Mouse (Mus musculus) G1E-ER4 (cell line): ENCODE data around the gene Tmem150a. TPM values are rescaled to one million over a fixed set of nuclear protein-coding genes. Genes with fewer than 3 reads are reported as not detected.

Source experiments
- GATA1 ChIP-seq: IDR thresholded peaks from one replicate; pipeline ENCODE4 v1.8.0; 2012; ENCODE audit warnings: low read length, inconsistent platforms
- polyA plus RNA-seq: library from polyadenylated mRNA; stranded (reverse); fragments of >175 nt; gene quantifications from 2 replicates; pipeline ENCODE4 v1.2.3, GENCODE M21; 2012

The Tmem150a gene
- polyA plus RNA-seq, result 2.2 and 3.6 TPM in 2 replicates

- no peak for TF ChIP-seq GATA1
These were observed at the start of gene Tmem150a for GRCm38 (mm10) chr6:72355066-72355911. TSS of gene Tmem150a (plus strand) at chr6:72355447.

GRCm38 (mm10) chr6:72312198-72312597, 43.0 kb upstream of the Tmem150a start:
- TF ChIP-seq GATA1, result no peak

DNA sequence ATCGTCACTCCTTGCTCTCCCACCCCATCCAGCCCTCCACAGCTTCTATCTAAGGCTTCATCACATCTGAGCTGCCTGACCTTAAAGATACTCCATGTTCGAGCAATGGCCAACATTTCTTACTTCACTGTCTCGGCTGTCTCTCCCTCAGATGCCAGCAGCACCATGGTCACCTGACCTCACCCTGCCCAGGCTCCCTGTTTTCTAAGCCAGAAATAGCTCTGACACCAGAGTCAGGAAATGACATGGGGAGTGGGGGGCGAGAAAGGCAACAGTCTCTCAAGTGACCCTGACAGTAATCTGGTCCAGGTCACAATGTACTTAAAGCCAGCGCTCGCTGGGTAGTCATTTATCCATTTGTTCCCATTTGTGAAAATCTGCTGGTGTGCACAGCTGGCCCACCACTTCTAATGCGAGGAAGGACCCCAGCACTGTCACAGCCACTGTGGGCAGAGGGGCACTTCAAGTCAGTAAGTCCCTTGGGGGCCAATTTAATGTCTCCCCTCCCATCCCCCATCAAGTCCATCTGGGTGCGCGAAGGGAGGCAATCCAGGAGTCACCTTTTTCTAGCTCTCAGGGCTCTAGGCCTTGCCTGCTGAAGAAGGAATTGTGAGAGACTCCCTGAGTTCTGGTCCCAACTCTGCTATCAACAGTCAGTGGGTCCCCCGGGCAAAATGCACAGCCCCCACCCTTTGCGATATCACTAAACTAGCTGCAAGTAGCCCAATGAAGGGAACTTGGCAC, 42.0 kb upstream of the Tmem150a start:
- no peak for TF ChIP-seq GATA1

GRCm38 (mm10) chr6:72315384-72315783, 39.9 kb upstream of the Tmem150a start:
- TF ChIP-seq GATA1, result no peak

DNA sequence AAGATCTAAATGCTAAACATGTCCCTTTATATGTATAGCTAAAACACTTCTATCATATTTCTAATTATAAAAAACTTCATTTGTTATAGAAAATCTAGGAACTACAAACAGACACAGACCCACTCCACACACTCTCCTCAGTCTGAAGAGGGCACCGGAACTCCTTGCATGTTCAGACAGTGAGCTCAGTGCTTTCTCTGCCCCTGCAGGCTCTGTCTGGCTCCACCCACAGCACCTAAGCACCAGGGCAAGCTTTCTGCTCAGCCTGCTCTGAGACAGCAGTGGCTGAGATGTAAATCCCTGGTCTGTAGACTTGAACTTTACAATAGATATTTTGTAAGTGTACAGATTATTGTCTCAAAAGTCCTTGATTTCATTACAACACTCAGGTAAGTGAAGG, 39.2 kb upstream of the Tmem150a start:
- TF ChIP-seq GATA1, result no peak

GRCm38 (mm10) chr6:72318440-72318839, 36.8 kb upstream of the Tmem150a start:
- no peak for TF ChIP-seq GATA1

- TF ChIP-seq GATA1, result no peak
These were observed 36.2 kb upstream of the Tmem150a start for GRCm38 (mm10) chr6:72319019-72319418.

- no peak for TF ChIP-seq GATA1
These were observed 32.3 kb upstream of the Tmem150a start for GRCm38 (mm10) chr6:72322936-72323335.

- no peak for TF ChIP-seq GATA1
These were observed 31.3 kb upstream of the Tmem150a start for GRCm38 (mm10) chr6:72323786-72324508.

DNA sequence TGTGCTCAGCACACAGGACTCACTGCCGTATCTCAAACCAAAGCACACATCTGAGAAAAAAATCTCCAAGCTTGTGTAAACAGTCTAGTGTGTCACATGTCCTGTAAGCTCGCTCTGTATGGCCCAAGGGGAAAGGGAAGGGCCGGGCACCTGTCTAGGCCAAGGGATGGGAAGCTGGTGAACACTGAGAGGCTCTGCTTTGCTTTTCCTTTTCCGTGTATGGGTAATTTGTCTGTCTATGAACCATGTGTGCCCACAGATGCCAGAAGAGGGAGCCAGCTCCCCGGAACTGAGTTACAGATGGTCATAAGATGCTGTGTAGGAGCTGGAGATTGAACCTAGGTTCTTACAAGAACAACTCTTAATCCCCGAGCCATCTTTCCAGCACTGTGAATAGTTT, 29.0 kb upstream of the Tmem150a start:
- TF ChIP-seq GATA1, result no peak

DNA sequence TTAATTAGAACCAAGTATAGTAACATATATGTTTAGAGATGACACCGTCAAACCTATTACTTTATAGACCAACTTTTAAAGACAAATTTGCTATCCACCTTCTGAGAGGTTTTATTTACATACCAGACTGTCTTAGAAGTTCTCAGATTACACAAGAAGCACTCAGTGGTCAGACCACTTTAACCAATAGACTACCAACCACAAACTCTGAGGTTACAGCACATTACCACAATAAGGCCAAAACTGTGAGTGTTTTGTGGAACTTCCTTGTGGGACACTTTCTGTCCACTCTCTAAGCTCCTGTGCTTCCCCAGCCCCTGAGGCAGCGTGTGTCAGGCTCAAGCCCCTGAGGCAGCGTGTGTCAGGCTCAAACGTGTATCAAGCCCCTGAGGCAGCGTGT, 26.2 kb upstream of the Tmem150a start:
- TF ChIP-seq GATA1, result no peak

DNA sequence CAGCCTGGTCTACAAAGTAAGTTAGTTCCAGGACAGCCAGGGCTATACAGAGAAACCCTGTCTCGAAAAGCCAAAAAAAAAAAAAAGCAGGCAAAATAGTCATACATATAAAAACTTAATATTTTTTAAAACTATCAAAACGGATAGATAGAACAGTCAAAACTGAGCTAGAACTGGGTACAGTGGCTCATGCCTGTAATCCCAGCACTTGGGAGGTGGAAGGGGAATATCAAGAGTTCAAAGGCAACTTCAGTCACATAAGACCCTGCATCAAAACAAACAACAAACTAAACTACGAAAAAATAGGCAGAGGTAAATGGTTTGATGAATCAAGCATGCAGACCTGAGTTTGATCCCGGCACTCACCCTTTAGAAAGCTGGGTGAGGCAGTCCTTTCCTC, 25.1 kb upstream of the Tmem150a start:
- TF ChIP-seq GATA1, result no peak

DNA sequence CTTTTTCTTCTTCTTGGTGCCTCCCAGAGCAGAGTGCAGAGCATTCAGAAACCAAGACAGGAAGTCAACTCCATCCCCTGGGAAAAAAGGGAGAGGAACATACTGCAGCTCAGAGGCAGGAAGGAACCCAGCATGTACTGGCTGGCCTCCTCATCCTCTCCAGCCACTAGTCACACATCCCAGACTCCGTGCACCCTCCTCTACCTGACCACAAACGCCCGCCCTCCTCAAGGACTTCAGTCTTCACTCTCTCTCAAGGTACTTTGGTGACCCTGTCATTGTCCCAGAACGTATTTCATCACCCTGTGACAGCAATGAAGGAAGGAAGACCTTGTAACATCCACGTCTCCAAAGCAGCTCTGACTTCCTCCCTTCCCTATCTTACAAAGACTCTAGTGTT, 22.1 kb upstream of the Tmem150a start:
- no peak for TF ChIP-seq GATA1

DNA sequence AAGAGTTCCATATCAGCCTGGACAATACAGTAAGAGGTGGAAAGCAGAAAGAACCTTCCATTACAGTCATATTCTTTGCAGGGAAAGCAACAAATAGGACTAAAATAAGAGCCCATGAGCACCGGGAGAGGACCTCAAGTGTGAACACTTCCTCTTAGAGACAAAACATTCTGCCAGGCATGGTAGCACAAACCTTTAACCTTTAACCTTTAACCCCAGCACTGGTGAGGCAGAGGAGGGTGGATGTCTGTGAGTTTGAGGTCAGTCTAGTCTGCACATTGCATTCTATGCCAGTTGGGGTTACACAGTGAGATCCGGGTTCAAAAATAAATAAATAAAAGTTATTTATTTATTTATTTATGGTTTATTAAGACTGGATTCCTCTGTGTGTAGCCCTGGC, 14.8 kb upstream of the Tmem150a start:
- no peak for TF ChIP-seq GATA1

DNA sequence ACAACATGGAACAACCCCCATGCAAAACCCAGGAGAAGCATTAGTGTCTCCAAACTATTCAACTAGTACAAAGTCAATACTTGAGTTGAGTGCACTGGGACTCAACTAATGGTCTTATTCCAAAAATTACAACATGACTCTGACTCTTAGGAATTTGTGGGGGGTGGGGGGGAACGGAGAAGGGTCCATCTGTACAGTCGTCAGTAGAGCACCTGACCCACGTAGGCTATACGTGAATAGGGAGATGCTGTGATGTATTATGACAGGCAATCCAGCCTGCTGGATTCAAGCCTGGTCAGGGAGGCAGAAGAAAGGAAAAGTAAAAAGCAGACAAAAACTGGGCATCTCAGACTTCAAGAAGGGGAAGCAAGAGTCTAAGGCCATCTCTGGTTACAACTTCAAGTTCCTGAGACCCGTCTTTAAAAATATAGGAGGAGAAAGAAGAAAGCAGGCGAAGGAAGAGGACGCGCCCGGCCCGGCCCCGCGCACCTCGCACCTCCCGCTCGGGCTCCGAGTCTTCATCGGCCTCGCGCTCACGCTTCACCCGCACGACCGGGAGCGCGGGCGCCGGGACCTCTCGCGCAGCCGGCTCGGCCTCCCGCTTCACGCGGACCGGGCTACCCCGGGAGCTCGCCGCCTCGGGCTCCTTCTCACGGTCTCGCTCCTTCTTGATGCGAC, 10.7 kb upstream of the Tmem150a start:
- no peak for TF ChIP-seq GATA1
